Mouse (Mus musculus): Measurements from ENCODE around the gene Klhl32. TPM values are rescaled to one million over a fixed set of nuclear protein-coding genes. Genes with fewer than 3 reads are reported as not detected.

Klhl32 gene
- total RNA-seq, 1 experiment from 2014 or later = 3.4 TPM

Other genes starting within 250 kb of the Klhl32 start
- gene Ndufaf4, start 47.0 kb upstream of the Klhl32 start, total RNA-seq (2021) = 36.3 and 45.8 TPM in 2 replicates
- gene Gpr63, start 115.3 kb upstream of the Klhl32 start, total RNA-seq (2021) = 2.3 and 3.4 TPM in 2 replicates

Measured in adrenal gland, postnatal 14 days (tissue).